Mouse (Mus musculus) B cell, adult (primary cell): ENCODE data around the gene Fbxl21. TPM values are rescaled to one million over a fixed set of nuclear protein-coding genes. Genes with fewer than 3 reads are reported as not detected.

Source experiments
- total RNA-seq: library from RNA; stranded (reverse); gene quantifications from 4 replicates; pipeline ENCODE4 v1.2.4, GENCODE M21; 2023; ENCODE audit not compliant: inconsistent age

The Fbxl21 gene
- 1.1 to 1.2 TPM (median 1.1 TPM) in 4 replicates for total RNA-seq

DNA sequence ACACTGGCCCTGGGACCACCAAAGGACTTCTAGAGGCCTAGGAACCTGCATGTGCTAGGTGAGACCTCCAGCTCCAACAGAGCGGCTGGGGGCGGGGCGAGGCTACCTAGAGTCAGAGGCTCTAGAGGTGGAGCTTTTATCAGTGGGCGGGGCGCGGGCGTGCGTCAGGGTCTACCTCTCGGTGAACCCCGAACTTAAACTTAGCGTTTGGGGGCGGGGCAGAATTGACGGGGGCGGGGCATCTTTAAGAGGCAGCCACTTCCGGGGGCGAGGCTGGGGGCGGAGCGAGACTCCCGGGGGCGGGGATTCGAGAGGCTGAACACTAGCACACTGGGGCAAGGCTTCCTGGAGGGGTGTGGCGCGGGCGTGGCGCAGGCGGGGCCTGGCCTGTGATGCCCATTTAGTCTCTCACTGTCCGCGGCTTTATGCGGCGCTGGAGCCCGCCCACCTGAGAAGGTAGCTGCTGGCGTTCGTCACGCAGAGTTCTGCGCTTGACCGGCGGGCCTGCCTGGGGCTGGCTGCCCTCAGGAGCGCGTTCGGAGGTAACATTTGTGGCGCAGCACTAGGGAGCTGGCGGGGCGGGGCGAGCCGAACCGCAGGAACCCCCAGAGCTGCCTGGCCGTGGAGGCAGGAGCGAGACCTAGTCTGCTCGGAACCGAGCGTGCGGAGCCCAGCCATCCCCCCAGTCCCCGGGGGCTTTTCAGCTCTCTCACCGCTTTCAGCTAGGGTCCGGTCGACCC is at the start of gene Fbxl21:
Gene Fbxl21, plus strand, starts transcription at position 392 of the 740 bp plus-strand sequence.

DNA sequence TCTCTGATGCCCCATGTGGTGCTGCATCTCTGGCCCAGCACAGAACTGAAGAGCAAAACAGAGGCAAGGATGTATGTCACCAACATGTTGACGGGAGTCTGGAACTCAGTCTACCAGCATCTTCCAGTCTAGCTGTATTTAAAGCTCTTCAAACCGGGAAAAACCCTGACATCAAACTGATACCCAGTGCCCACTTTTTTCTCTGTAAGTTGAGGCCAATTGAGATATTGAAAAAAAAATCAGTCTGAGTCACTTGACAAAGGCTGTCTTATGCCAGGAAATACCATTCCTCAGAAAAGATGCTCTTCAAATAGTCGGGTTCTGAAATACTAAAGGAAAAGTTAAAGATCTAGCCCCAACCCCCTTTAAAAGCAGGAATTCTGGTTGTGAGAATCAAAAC is 40.1 kb upstream of the Fbxl21 start, which contains the start of gene Il9:
Gene Il9, minus strand, starts transcription at position 101 of the 400 bp plus-strand sequence.

DNA sequence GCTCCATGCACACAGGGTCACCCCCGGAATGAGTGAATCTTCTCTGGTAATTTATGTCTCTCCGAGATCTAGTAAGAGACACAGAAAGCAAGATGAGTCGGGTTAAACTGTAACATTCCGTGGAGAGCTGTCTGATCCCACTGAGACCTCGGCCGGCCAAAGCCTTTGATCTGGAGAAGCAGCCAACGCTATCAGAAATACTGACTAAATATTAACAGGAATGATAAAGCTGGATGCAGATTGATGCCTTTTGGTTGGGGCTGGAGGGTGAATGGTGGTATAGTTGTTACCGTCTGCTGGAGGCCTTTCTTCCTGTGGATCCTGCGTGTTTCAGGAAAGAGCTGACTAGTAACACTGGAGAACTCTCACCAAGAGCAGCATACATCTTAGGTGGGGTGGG is 26.1 kb downstream of the Fbxl21 start, which contains the start of gene Lect2:
Gene Lect2, minus strand, starts transcription at position 102 of the 400 bp plus-strand sequence.

Other genes starting within 250 kb of the Fbxl21 start
- not detected in 4 replicates for gene Cxcl14, start 225.9 kb upstream of the Fbxl21 start, total RNA-seq
- gene Gm3045, start 95.9 kb upstream of the Fbxl21 start, total RNA-seq, result not detected in 4 replicates
- gene Slc25a48, start 84.1 kb upstream of the Fbxl21 start, total RNA-seq, result not detected in 4 replicates
- not detected in 4 replicates for gene Il9, start 40.2 kb upstream of the Fbxl21 start, total RNA-seq
- gene Lect2, start 26.0 kb downstream of the Fbxl21 start, total RNA-seq, result not detected in 4 replicates
- gene Tgfbi, start 87.1 kb downstream of the Fbxl21 start, total RNA-seq, result 2.7 to 3.9 TPM (median 3.4 TPM) in 4 replicates
- gene Smad5, start 180.5 kb downstream of the Fbxl21 start, total RNA-seq, result 36.9 to 40.2 TPM (median 37.7 TPM) in 4 replicates
- gene Gm45623, start 231.4 kb downstream of the Fbxl21 start, total RNA-seq, result not detected in 4 replicates